Mouse (Mus musculus): ENCODE data around the gene Ptbp1.

Gene Ptbp1

GRCm38 (mm10) chr10:79859116-79859515 lies 4.9 kb downstream of the Ptbp1 start:
- no peak for DNase-seq

DNA sequence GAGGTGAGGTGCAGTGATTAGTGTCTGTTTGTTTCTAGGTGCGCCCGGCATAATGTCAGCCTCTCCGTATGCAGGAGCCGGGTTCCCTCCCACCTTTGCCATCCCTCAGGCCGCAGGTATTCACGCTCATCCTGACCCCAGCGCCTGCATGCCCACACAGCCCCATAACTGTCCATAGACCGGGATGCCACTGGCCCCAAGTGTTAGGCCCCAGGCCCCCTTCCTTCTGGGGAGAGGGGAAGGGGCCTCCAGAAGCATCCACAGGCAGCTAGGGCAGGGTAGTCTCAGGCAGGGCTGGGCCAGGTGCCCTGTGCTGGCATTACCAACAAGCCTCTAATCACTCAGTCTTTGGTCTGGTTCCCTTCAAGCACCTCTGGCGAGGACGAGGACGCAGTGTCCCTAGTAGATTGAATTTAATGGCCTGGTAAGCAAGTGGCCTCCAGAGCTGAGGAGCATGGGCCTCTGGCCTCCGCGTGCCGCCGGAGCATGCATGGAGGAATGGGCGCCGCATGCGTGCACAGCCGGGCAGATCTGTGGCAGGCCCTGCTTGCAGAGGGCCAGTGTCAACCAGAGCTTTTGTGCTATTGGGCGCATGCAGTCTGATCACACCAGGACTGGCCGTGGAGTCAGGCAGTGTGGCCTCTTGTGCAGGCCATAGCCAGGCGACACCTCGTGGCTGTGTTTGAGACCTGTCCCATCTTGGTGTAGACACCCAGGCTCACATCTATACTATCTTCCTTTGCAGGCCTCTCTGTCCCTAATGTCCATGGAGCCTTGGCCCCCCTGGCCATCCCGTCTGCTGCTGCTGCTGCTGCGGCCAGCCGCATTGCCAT lies 6.1 kb downstream of the Ptbp1 start:
- DNase-seq = no peak

DNA sequence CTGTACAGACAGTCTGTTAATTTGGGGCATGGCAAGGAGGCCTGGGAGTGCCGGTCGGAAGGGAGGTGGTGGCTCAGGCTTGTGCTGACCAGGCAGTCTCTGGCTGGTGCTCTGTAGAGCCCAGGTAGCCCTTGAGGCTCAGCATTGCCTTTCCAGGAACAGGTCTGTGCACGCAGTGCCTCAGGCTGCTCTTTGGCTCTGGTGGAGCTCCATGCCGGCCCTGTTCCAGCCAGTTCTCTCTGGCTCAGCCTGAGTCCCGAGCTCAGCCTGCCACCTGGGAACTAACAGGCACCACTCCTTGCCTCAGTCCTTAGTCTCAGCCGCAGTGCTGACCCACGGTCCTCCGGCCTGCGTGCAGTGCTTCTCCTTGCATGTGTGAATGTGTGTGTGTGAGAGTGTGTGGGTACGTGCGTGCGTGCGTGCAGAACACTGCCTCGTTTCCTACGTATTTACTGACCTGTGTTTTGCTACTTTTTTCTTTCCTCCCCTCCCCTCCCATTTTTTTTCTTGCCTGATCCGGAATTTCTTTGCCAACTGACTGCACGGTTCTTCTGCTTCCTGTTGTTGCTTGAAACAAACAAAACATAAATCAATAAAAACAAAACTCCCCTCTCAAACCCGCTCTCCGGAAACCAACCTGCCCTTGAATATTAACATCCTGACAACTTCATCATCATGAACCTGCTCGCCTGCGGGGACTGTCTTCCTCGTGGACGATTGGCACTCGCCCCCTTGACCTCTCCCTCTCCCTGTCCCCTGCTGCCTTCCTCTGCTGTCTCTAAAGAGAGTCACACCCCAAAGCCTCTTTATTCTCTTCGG lies 7.2 kb downstream of the Ptbp1 start:
- DNase-seq = no peak

DNA sequence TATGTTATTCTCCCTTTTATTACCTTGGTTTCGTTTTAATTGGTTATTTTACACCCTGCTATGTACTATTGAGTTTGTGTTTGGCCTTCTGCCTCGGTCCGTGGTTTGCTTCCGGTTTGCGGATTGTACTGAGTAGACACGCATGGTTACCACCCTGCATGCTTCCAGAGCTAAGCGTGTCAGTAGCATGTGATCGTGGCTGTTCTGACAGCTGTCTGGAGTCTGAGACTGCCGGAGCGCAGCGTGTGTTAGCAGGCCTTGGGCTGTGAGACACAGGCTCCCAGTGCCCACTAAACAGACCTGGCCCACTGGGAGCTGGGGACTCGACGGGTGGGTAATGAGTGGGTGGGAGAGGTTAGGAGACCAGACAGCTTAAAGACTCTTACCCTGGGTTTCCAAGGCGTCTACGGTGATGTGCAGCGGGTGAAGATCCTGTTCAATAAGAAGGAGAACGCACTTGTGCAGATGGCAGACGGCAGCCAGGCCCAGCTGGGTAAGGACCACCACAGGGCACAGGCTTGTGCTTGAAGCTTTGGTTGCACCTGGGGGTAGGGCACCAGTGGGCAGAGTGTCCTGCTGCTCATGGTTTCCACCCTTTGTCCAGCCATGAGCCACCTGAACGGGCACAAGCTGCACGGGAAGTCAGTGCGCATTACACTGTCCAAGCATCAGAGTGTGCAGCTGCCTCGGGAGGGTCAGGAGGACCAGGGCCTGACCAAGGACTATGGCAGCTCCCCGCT lies 8.0 kb downstream of the Ptbp1 start:
- no peak for DNase-seq

GRCm38 (mm10) chr10:79862925-79863324 lies 8.7 kb downstream of the Ptbp1 start:
- DNase-seq = no peak

- DNase-seq = no peak
Measured at GRCm38 (mm10) chr10:79864351-79865188, 10.3 kb downstream of the Ptbp1 start.

DNA sequence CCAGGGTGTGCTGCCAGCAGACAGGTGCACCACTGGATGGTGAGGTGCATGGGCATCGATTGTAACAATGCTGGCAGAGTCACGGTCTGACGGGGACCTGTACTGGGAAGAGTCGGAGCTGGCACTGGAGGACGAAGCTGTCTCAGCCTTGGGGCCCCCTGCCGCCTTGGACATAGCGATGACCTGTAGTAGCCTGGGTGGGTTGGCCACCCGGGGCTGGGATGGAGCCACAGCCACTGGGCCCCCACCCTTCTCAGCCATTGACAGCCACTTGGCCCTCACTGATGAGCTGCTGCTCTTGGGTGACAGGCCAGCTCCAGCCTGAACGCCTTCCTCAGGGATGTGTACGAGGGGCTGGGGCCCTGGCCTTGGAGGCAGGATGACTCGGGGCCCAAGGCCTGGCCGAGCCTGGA lies 11.0 kb downstream of the Ptbp1 start:
- no peak for DNase-seq

DNA sequence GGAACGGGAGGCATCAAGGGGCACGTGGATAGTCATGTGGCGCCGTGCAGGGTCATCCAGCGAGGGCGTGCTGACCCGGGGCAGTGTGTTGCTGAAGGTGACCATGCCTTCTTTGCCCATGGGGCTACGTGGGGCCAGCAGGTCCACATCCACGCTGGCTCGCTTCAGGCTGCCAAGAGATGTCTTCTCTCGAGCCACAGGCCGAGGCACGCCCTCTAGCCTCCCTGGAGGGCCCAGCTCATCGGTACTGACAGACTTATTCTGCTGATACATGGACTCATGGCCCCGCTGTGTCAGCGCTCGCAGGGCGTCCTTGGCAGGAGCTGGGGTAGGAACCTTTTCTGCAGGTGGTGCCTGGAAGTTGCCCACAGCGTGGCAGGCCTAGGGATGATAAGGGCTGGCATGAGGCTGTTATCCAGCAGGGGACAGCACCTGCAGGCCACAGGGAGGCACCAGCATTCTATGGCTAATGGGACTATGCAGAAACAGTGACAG lies 11.6 kb downstream of the Ptbp1 start:
- DNase-seq = no peak

- no peak for DNase-seq
Measured at GRCm38 (mm10) chr10:79866601-79867000, 12.4 kb downstream of the Ptbp1 start.

GRCm38 (mm10) chr10:79871845-79872244 lies 17.6 kb downstream of the Ptbp1 start:
- no peak for DNase-seq

DNA sequence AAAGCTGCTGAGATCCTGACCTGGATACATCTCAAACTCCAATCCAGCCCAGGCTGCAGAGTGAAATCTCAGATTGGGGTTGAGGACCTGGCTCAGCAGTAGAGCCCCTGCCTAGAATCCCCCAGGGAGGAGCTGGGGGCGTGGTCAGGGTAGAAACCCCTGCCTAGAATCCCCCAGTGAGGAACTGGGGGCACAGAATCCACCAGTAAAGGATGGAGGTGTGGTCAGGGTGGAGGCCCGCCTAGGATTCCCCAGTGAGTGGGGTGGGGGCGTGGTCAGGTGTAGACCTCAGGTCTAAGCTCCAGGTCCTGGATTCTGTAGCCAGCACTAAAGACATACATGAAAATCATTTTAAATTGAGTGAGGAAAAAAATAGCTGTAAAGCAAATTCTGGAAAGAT lies 18.6 kb downstream of the Ptbp1 start:
- DNase-seq = no peak

DNA sequence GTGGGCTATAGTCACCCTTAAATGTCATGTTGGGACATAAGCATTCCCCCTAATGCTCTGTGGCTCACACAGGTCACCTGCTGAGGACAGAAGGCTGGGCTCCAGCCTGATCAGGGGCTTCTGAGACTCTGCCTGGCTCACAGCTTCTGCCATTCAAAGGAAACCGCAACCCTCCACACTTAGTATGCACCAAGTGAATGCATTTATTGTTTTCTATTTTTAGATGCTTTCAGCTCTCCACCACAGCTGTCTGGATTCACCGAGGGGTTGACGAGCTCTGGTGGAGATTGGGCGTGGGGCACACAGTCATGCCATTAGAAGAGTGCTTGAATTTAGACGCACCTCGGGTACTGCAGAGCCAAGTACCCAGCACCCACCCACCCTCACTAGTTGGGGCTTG lies 19.1 kb downstream of the Ptbp1 start:
- no peak for DNase-seq

GRCm38 (mm10) chr10:79873715-79874289 lies 19.6 kb downstream of the Ptbp1 start:
- DNase-seq = no peak

- peak; percentile 52 for DNase-seq
Measured at GRCm38 (mm10) chr10:79874290-79874862, 20.1 kb downstream of the Ptbp1 start, which contains the start of the genes Prtn3 and Plppr3. Gene Prtn3, plus strand, starts transcription at chr10:79874476. Gene Plppr3, minus strand, starts transcription at chr10:79874634.

GRCm38 (mm10) chr10:79877174-79877573 lies 22.9 kb downstream of the Ptbp1 start:
- DNase-seq = peak; percentile 59

GRCm38 (mm10) chr10:79877757-79878156 lies 23.5 kb downstream of the Ptbp1 start:
- DNase-seq = peak; percentile 42

DNA sequence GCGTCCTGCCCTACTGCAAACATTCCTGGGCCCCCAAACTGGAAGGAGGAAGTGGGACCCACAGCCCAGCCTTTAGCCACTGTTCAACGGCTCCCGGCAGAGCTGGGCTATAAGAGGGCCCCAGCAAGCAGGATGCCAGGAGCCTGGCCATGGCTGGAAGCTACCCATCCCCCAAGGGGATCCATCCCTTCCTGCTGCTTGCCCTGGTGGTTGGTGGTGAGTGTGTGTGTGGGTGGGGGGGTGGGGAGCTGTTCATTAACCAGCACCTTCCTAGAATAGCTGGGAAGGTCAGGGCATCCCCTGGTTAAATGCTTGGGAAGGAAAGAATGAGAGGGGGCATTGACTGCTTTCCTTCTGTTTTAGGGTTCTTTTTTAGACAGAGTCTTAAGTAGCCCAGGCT lies 25.3 kb downstream of the Ptbp1 start:
- DNase-seq = no peak

DNA sequence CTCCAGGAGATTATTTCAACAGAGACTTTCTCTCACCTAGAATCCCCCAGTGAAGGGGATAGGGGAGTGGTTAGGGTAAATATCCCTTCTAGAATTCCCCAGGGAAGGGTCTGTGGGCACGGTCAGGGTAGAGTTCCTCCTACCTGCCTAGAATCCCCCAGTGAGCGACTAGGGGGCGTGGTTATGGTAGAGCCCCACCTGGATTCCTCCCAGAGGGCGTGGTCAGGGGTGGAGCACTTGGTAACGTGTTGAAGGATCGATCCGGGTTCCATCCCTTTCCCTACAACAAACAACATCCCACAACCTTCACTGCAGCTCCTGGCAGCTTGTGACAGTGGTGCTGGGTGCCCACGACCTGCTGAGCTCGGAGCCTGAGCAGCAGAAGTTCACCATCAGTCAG lies 26.5 kb downstream of the Ptbp1 start:
- peak; percentile 79 for DNase-seq

- DNase-seq = peak; percentile 68
Measured at GRCm38 (mm10) chr10:79881981-79882380, 27.8 kb downstream of the Ptbp1 start.

- peak; percentile 81 for DNase-seq
Measured at GRCm38 (mm10) chr10:79883297-79884084, 29.3 kb downstream of the Ptbp1 start.

All from liver (tissue).